Mouse (Mus musculus) C2C12 (cell line): ENCODE data around the gene Ces5a.
"Not testable (repeated sequence)": the region's sequence is repeated elsewhere in the genome, so short reads cannot be mapped to it uniquely, and the experiment has no call there.

ENCODE experiments used
- CEBPB ChIP-seq: IDR thresholded peaks from one replicate; pipeline ENCODE4 v1.6.1; 2011; ENCODE audit warnings: low read depth, mild to moderate bottlenecking, control low read depth, moderate library complexity
- CTCF ChIP-seq: IDR thresholded peaks from one replicate; pipeline ENCODE4 v1.5.1; 2011; ENCODE audit not compliant: control insufficient read depth, insufficient read depth, insufficient read length

GRCm38 (mm10) chr8:93469733-93470132 is 65.9 kb downstream of the Ces5a start:
- TF ChIP-seq CTCF, CEBPB: not testable (repeated sequence)
